Mouse (Mus musculus) thymus, postnatal 10 days (tissue): ENCODE results near the gene Rprd1b.
A peak's percentile ranks its signal among the peaks of the same experiment; 100 is the strongest.

Source experiments
- DNase-seq, 2 experiments: peaks; one replicate each; pipeline ENCODE4 v3.0.0; 2021; ENCODE audit warnings: low spot score in 2 of 2

The Rprd1b gene

GRCm38 (mm10) chr2:158122814-158123213, 94.5 kb downstream of the Rprd1b start:
- no peak for DNase-seq

DNA sequence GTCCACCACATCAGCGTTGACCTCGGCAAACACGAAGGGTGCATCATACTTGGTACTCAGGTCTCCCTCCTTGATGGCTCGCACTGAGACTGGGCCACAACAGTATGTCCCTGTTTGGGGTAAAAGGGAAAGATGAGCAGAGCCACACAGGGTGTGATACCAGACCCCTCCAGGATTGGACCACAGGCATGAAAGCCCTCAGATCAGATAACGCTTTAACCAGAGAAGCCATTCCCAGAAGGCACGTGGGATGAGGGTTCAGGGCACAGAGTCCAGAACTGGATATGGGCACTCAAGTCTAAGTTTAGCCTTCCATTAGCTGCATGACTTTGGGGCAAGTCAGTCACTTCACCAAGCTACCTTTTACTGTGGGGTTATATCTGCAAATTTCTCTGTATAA, 98.9 kb downstream of the Rprd1b start:
- no peak for DNase-seq

- no peak for DNase-seq
Observed at GRCm38 (mm10) chr2:158127872-158128271, 99.6 kb downstream of the Rprd1b start.

GRCm38 (mm10) chr2:158128461-158129130, 100.3 kb downstream of the Rprd1b start:
- DNase-seq, result no peak

DNA sequence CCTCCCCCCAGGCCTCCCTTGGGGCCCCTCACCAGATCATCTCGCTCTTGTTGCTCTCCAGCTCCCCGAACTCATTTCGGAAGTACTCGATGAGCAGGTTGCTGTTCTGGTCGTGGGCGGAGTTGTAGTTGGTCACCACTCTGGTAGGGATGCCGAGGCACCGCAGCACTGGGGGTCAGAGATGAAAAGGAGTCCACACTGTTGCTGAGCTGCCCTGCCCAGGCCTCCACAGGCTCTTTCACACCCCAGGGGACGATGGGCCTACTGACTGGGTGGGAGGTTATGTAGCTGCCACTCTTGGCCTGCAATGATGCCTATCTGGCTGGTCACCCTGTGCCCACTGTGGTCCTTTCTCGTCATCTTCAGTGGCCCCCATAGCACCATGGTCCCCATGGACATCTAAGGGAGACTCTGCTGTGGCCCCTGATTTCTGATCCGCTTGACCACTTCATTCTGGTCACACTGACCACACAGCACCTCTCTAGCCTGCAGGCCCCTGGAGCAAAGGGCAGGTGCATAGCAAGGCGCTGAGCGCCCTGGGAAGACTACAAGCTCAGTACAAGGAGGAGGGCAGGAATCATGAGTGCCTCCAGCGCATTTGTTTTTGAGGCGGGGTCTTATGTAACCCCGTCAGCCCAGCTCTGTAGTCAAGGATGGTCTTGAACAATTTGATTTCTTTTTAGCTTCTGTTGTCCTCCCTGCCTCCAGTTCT, 101.2 kb downstream of the Rprd1b start:
- DNase-seq, result no peak

- peak in 1 of 2 experiments; percentile 10 for DNase-seq
Observed at GRCm38 (mm10) chr2:158130391-158130986, 102.2 kb downstream of the Rprd1b start.

DNA sequence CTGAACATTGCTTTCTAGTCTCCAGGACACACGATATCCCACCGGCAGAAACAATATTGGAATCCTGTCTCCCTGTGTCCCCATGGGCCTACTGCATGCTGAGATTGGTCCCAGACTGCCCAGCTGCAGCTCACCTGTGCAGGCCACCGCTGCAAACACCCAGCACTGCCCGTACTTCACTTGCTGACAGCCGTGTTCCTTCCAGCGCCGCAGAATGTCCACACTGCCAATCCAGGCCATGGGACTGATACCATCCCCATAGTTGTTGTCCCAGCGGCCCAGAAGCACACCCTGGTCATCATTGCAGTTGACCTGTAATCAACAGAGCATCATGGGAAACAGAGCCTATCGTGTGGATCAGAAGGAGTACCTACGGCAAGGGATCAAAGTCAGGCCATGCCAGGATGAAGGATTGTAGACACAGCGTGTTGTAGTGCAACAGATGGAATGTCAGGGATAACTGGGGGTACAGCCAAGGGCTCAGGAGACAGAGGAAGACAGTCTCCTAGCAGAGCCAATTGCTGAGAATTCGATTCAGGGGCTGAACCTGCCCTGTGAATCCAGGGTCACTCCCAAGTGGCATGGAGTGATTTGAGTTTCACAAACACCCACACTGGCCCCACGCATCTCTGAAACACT, 103.0 kb downstream of the Rprd1b start:
- DNase-seq, result no peak

GRCm38 (mm10) chr2:158132320-158132719, 104.0 kb downstream of the Rprd1b start:
- no peak for DNase-seq

DNA sequence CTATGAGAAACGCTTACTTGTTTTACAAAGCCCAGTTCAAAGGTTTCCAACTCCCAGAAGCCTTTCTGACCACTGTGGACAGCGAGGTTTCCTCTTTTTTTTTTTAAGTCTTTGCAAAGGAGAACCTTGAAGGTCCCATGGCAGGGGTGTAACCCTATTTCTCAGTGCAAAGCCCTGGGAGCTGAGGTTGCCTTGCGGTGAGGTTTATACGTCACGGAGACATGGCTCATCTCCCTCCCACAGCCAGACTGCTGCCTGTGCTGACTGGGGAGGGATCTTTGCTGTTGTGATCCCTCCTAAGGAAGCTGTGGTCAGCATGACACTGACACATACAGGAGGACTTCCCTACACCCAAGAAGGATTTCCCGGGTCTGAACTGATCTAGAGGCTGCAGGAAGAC, 104.8 kb downstream of the Rprd1b start:
- DNase-seq, result no peak

- DNase-seq, result no peak
Observed at GRCm38 (mm10) chr2:158136205-158136604, 107.9 kb downstream of the Rprd1b start.

DNA sequence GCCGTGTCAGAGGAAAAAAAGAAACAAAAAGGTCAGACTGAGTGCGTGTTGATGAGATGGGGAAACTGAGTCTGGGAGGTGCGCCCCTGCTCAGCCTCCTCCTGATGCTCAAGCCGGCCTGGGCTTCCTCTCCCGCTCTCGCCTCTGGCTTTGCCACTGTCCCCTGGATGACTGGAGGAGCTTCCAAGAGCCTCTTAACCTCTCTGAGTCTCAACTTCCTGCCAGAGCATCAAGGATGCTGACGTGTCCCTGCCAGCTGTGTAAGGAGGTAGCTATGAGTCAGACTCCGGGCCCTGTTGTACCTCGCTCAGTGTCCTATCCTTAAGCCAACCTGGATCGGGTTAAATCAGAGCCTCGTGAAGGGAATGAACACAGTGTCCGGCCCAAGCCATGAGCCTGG, 109.5 kb downstream of the Rprd1b start:
- DNase-seq, result no peak

DNA sequence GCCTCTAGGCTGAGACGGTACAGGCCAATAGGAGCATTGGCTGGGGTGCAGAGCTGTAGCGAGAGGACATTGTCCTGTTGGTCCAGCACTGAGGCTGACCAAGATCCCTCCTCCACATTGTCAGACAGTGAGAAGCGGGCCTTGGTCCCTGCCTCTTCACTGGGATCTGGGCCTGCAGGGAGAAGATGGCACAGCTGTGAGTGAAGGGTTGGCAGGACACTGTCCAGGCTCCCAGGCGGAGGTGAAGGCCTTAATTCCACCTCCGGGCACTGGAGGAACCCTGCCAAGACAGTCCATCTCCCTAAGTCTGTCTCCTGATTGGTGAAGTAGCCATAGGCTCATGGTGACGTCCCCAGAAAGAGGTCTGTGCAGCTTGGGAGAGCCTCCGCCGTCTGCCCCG, 110.5 kb downstream of the Rprd1b start:
- no peak for DNase-seq

GRCm38 (mm10) chr2:158139628-158140027, 111.3 kb downstream of the Rprd1b start:
- DNase-seq, result no peak

DNA sequence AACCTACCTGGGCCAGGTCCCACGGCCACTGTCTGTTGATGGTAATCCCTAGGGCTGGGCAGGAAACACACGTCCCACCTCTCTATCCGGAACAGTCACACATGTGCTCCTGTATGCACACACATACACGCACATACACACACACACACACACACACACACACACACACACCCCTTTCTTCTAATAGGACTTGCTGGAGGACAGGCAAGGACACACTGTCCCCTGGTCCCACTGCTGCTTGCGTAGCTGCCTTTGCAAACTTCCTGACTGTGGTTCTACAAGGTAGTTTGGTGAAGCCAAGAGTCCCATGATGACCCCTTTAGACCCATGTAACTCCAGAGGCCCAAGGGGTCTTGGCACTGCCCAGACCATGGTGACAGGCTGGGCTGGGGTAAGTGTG, 112.4 kb downstream of the Rprd1b start:
- DNase-seq, result no peak

GRCm38 (mm10) chr2:158141271-158141670, 113.0 kb downstream of the Rprd1b start:
- no peak for DNase-seq

- DNase-seq, result no peak
Observed at GRCm38 (mm10) chr2:158141690-158142440, 113.6 kb downstream of the Rprd1b start.

- no peak for DNase-seq
Observed at GRCm38 (mm10) chr2:158142981-158143380, 114.7 kb downstream of the Rprd1b start.

GRCm38 (mm10) chr2:158143816-158144215, 115.5 kb downstream of the Rprd1b start:
- DNase-seq, result no peak

DNA sequence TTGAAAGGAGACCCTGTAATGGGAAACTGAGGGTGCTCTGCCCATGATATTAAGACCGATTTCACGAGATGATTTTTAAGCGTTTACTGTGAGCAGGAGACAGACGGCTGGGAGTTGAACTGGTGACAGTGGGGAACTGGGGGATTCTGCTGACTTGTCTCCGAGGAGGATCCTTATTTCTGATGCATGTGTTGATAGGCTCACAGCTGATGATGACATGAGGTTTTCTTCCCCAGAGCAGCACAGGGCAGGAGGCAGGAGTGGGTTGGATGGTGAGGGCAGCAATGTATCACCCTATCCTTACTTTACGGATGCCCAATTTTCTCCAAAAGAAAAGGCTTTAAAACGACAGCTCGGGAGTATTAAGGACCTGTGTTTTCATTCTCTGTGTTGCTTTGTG, 116.0 kb downstream of the Rprd1b start:
- DNase-seq, result no peak

DNA sequence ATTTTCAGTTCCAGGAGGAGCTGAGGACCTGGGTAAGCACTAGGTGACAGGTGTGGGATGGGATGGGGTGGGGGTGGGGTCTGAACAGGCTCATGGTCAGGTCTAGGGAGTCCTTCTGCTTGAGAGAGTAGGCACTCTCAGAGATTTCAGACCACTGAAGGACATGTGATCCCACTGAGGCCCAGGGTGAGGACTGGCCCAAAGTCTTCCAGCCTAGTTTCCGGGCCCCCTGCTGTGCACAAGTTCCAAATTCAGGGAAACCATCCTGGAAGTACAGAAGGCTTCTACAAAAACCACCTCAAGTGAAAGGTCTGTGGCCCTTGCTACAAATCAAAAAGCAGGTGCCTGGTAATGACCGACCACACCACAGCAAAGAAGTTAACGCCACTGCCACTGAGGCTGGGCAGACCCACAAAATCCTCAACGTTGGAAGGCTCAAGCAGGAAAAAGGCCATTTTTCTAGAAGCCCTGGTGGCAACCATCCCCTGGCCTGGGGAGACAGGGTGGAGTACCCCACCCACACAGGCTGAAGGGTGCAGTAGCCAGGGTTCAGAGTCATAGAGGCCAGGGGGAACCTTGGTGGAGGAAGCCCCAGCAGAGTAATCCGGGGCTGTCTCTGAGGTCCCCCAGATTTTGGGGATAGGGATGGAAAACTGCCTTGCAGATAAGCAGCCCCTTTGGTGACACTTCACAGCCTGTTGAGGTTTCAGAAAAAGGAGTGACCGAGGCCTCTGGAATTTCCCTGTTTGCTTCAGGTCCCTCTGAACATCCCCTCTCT, 116.6 kb downstream of the Rprd1b start:
- no peak for DNase-seq

DNA sequence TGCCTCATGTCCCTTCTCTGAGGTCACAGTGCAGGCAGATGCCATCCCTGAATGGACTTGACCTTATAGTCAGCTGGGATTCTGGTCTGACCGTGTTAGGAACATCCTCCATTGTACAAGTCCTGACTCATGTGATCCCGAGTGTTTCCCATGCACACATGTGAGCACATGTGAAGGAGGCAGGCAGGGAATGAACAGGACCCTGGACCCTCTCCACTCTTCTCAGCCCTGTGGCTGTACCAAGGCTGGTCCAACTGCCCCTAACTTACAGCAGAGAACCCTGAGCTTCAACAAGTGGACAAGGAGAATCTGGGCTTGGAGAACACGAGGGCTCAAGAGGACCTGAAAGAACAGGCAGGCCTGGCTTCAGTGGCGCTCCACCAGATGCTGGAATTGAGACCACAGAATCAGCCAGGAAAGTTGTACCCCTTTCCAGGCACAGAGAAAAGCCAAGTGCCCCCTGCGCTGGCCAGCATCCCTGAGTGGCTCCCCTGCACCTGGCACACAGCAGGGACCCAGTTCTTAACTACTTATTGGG, 117.3 kb downstream of the Rprd1b start:
- DNase-seq, result no peak
